Mouse (Mus musculus) ES-Bruce4 (cell line): ENCODE measurements around the gene G430095P16Rik.

Experiments
- EP300 ChIP-seq: IDR thresholded peaks from 2 replicates; pipeline ENCODE4 v1.6.1; 2011; ENCODE audit warnings: low read depth, low read length; ENCODE audit not compliant: insufficient read depth
- POLR2A ChIP-seq: IDR thresholded peaks from one replicate; pipeline ENCODE4 v1.8.1; 2011; ENCODE audit warnings: low read length; ENCODE audit not compliant: insufficient read depth

- TF ChIP-seq POLR2A (no peak), EP300 (no peak)
Observed at GRCm38 (mm10) chr8:84775621-84776113, 52.9 kb downstream of the G430095P16Rik start.
